8 mouse cellular contexts compared by ENCODE assay signal in genomic region chr2:14605207-14605606, GRCm38 (mm10). TPM values are rescaled to one million over a fixed set of nuclear protein-coding genes. Genes with fewer than 3 reads are reported as not detected.
DNase-seq lines count a peak whose midpoint lies in the region; ATAC-seq and TF ChIP-seq lines count a peak whose summit lies in the region.

No protein-coding gene starts in this region.

- H3K4me1 ChIP-seq in kidney, postnatal 0 days (replicated peaks; ENCODE audit: insufficient read depth, low read length): peaks cover 4% of the 10 kb centered on the region; the same call in 1 of the 2 replicates
- peaks cover 16% of the 10 kb centered on the region for H3K4me1 ChIP-seq in embryonic facial prominence, embryonic 13.5 days
- no peaks in the 10 kb centered on the region; the same call in 1 of the 2 replicates for H3K4me1 ChIP-seq in intestine, postnatal 0 days (replicated peaks; ENCODE audit: control insufficient read depth, insufficient read depth, low read length)
- H3K4me1 ChIP-seq in neural tube, embryonic 12.5 days: peaks cover 25% of the 10 kb centered on the region

- ATAC-seq in kidney, postnatal 0 days (replicated peaks; ENCODE audit: low FRiP score, low read depth): no peak
- ATAC-seq in embryonic facial prominence, embryonic 13.5 days (ENCODE audit: insufficient number of reproducible peaks, insufficient read depth, low FRiP score, low TSS enrichment, low read depth): no peak
- ATAC-seq in intestine, postnatal 0 days: no peak
- ATAC-seq in neural tube, embryonic 12.5 days (ENCODE audit: low FRiP score, low read depth): no peak

- WGBS in kidney, postnatal 0 days: 11% methylated on average over 7 of the region's 7 CpGs
- WGBS in embryonic facial prominence, embryonic 13.5 days: 5% methylated on average over 7 of the region's 7 CpGs
- 15% methylated on average over 7 of the region's 7 CpGs for WGBS in intestine, postnatal 0 days
- WGBS in neural tube, embryonic 12.5 days: 9% methylated on average over 7 of the region's 7 CpGs

- peak overlapping the region; percentile 81 for H3K4me2 ChIP-seq in kidney, postnatal 0 days (ENCODE audit: low read length)
- H3K4me2 ChIP-seq in embryonic facial prominence, embryonic 13.5 days: peak overlapping the region; percentile 94
- peak overlapping the region; percentile 87 for H3K4me2 ChIP-seq in intestine, postnatal 0 days (replicated peaks; ENCODE audit: low read depth)
- peak overlapping the region; percentile 96 for H3K4me2 ChIP-seq in neural tube, embryonic 12.5 days (replicated peaks)

- H3K4me3 ChIP-seq in kidney, postnatal 0 days (replicated peaks; ENCODE audit: low read depth, low read length): peak overlapping the region; percentile 60
- peak overlapping the region; percentile 66 for H3K4me3 ChIP-seq in embryonic facial prominence, embryonic 13.5 days
- peak overlapping the region; percentile 54 for H3K4me3 ChIP-seq in intestine, postnatal 0 days (ENCODE audit: low read depth, low read length)
- peak overlapping the region; percentile 56 for H3K4me3 ChIP-seq in neural tube, embryonic 12.5 days

- DNase-seq in kidney, postnatal 0 days (ENCODE audit: low spot score): no peak
- DNase-seq in kidney, postnatal 10 days: no peak
- no peak for DNase-seq in urinary bladder, postnatal 36 days (ENCODE audit: low spot score in 2 of 2)
- no peak for DNase-seq in layer of hippocampus, adult 8-10 months (ENCODE audit: low spot score in 2 of 2)
- DNase-seq in left cerebral cortex, adult 18-20 months (ENCODE audit: low spot score in 2 of 2): no peak

- peak overlapping the region; percentile 54 for H3K9ac ChIP-seq in kidney, postnatal 0 days (ENCODE audit: low read depth, low read length)
- H3K9ac ChIP-seq in embryonic facial prominence, embryonic 13.5 days: peak overlapping the region; percentile 80
- peak overlapping the region; percentile 45 for H3K9ac ChIP-seq in intestine, postnatal 0 days (ENCODE audit: low read depth, low read length)
- H3K9ac ChIP-seq in neural tube, embryonic 12.5 days: peak overlapping the region; percentile 54; the same call in 1 of the 2 replicates

- 0 out of 2 replicates have a peak, but pooled peaks cover 6% of the 10 kb centered on the region for H3K27me3 ChIP-seq in kidney, postnatal 0 days (ENCODE audit: insufficient read depth, low read length)
- peaks cover 4% of the 10 kb centered on the region for H3K27me3 ChIP-seq in embryonic facial prominence, embryonic 13.5 days
- peaks cover 21% of the 10 kb centered on the region for H3K27me3 ChIP-seq in intestine, postnatal 0 days (replicated peaks; ENCODE audit: control insufficient read depth, insufficient read depth, low read length)
- peaks cover 37% of the 10 kb centered on the region for H3K27me3 ChIP-seq in neural tube, embryonic 12.5 days (replicated peaks)

- no peak for TF ChIP-seq CTCF in kidney, postnatal 0 days (IDR thresholded peaks at IDR 0.05; ENCODE audit: low read depth)
- TF ChIP-seq CTCF in intestine, postnatal 0 days (IDR thresholded peaks at IDR 0.05; ENCODE audit: low read depth): no peak

- no peaks in the 10 kb centered on the region for H3K36me3 ChIP-seq in kidney, postnatal 0 days (ENCODE audit: insufficient read depth, low read length)
- no peaks in the 10 kb centered on the region for H3K36me3 ChIP-seq in embryonic facial prominence, embryonic 13.5 days
- H3K36me3 ChIP-seq in intestine, postnatal 0 days (ENCODE audit: control insufficient read depth, insufficient read depth): no peaks in the 10 kb centered on the region
- H3K36me3 ChIP-seq in neural tube, embryonic 12.5 days: no peaks in the 10 kb centered on the region

- no peak overlapping the region for H3K27ac ChIP-seq in kidney, postnatal 0 days
- H3K27ac ChIP-seq in embryonic facial prominence, embryonic 13.5 days: no peak overlapping the region
- H3K27ac ChIP-seq in intestine, postnatal 0 days (ENCODE audit: low read depth, low read length): no peak overlapping the region
- no peak overlapping the region for H3K27ac ChIP-seq in neural tube, embryonic 12.5 days

- H3K9me3 ChIP-seq in kidney, postnatal 0 days (replicated peaks; ENCODE audit: low read length): no peaks in the 10 kb centered on the region
- H3K9me3 ChIP-seq in embryonic facial prominence, embryonic 13.5 days: no peaks in the 10 kb centered on the region
- no peaks in the 10 kb centered on the region for H3K9me3 ChIP-seq in intestine, postnatal 0 days (ENCODE audit: control insufficient read depth)
- H3K9me3 ChIP-seq in neural tube, embryonic 12.5 days: no peaks in the 10 kb centered on the region

RNA-seq across cellular contexts. Expression of gene Cacnb2, which starts 2.3 kb away (rescaled TPM):
- 1.2 and 1.4 TPM in 2 replicates for polyA plus RNA-seq in kidney, postnatal 0 days (2015; fragmentation: Nextera tagmentation; extraction: Ambion mirVana)
- polyA plus RNA-seq in embryonic facial prominence, embryonic 13.5 days (2015; fragmentation: Nextera tagmentation; extraction: Ambion mirVana): 2.0 and 3.2 TPM in 2 replicates
- polyA plus RNA-seq in intestine, postnatal 0 days (2015; fragmentation: Nextera tagmentation; extraction: Ambion mirVana): 0.99 and 1.5 TPM in 2 replicates
- polyA plus RNA-seq in neural tube, embryonic 12.5 days (2016; fragmentation: Nextera tagmentation; extraction: Ambion mirVana): 1.7 and 2.0 TPM in 2 replicates
- total RNA-seq in layer of hippocampus, adult 8-10 months (2022): 10 to 100 TPM; 67.3 to 86.2 (median 82.8) TPM
- total RNA-seq in left cerebral cortex, adult 18-20 months (2021): 10 to 100 TPM; 48.3 to 49.7 TPM
